Mouse (Mus musculus) cerebellum, adult 11 months (tissue): ENCODE data around the gene Rpgrip1l.

Experiments used
- DNase-seq: peaks from one replicate; pipeline ENCODE4 v3.0.0; 2022

Rpgrip1l gene

DNA sequence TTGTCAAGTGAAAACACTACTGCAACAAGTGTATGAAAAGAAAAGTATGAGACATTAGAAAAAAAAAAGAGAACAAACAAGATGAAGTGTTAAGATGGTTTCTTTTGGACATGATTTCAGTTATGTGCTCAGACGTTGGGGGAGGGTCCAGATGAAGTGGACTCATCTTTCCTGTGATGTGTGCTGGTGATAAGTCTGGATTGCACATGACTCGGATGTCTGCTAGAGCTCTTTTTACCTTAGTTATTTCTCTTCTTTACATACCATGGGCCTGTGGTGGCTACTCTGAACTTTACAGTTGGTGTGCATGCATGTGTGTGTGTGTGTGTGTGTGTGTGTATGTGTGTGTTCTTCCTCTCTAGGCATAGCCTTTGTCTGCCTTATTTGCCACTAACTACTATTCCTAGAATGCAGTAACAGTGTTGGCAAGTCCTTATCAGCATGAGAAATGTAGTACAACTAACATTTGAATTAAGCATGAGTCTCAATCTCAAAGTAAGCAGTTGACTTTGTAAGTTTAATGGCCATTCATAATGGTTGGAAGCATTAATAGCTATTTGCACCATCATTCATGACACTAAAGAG, 43.6 kb downstream of the Rpgrip1l start:
- DNase-seq = no peak

DNA sequence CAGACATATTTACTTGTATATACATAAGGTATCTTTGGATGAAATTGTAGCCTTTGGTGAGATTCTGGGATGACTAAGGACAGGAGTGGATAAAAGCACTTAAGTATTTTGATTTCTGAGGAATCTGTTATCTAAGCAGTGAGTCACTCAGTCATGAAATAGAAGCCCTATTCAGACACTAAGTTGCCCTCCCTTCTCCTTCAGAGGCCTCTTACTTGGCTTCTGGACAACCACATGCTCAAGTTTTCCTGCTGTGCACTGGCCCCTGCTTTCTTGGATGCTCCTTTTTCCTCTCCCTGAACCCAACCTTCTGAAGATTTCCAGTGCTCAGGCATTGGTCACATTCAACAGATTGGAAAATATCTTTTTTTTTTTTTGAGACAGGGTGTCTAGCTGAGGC, 48.5 kb downstream of the Rpgrip1l start:
- no peak for DNase-seq

DNA sequence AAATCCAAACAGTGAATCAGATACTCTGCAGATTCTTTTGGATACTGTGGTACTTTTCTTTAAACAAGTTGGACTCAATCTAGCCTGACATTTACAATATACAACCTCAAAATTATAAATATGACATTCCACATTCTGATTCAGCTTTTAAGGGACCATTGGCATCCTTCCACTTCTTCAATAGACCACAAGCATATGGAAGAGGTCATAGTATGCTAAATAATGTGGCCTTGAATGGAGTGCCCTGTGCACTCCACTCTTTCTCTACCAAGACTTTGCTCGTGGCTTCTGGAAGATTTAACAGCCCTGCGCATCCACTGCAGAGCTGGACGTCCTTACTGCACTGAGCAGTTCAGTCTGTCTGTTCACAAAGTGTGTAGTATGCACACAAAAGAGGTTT, 49.1 kb downstream of the Rpgrip1l start:
- no peak for DNase-seq

DNA sequence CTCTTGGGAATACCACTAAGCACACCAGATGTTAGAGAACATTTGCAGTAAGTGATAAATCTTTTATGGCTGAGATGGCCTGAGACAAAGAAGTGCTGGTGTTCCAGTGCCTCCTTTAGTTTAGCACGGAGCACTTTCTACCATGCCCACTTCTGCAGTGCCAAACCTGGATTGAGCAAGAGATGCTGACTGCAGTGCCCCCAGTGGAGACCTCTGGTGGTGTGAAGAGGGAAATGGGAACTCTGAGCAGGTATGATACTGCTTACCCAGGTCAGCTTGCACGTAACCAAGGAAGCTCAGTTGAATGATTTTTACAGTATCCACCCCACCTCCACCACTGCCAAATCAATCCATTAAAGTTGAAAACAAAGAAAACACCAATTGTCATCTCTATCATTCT, 51.5 kb downstream of the Rpgrip1l start:
- DNase-seq = no peak

DNA sequence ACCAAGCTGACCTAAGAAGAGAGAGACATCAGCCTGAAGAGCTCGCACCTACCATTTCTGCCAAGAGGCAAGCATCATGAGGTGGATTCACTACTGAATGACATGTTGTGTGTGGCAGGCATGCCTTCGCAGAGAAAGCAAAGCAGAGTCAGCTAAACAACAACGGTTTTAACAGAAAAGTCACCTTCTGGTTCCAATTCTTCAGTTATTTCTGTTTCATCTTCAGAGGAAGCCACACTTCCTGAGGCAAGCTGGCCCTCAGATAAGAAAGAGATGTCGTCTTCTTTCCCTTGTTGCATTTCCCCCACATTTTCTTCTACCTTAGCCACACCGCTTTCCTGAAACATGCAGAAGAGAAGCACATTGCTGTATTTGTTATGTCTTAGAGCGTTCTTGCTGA, 62.1 kb downstream of the Rpgrip1l start:
- DNase-seq = no peak

DNA sequence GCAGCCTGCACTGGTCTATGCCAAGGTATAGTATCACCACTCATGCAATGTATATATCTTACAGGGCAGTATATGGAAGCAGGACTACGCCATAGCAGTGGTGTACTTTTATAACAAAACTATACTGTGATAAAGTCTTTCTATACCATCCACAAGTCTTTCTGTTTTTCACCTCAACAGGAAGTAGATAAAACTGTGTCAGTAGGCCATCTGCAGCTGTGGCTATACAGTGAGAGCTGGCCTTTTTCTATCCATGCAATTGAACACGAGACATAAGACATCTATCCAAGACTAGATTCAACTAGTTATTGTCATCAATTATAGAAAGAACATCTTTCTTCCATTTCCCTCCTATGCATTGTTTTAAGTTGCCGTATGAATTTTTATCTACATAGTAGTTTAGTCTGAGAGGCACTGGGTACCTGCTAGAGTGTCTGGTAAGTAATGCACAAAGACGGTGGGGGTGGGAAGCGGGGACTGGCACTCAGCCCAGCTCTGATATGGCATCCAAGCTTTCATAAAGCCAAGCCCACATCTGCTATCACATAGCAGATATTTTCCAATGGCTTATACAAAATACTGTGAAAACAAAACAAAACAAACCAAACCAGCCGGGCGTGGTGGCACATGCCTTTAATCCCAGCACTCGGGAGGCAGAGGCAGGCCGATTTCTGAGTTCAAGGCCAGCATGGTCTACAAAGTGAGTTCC, 63.1 kb downstream of the Rpgrip1l start:
- DNase-seq = no peak

DNA sequence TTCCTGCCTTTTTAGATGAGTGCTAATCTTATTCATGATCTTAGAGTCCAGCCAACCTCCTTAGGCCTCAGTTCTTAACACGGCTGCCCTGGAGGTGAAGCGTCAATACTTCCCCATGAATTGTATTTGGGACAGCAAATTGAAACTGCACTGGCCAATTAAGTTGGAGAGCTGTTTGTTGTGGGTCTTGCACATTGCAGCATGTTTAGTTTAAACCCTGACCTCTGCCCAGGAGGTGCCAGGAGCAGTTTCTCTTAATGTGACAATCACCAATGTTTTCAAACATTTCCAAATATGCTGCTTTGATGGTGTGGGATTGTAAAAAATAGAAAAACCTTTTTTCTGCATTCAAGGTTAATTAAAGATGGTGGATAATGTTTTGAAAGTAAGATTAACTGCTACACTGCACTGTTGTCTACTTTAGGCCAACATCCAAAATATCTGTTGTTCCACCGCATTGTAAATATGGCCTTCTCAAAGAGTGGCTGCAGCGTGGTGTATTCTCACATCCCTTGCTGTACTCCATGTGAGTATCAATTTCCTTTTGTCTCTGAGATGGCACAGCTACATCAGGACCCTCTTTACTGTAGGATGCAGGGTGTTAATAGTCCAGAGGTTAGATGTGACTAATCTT, 67.1 kb downstream of the Rpgrip1l start:
- no peak for DNase-seq

DNA sequence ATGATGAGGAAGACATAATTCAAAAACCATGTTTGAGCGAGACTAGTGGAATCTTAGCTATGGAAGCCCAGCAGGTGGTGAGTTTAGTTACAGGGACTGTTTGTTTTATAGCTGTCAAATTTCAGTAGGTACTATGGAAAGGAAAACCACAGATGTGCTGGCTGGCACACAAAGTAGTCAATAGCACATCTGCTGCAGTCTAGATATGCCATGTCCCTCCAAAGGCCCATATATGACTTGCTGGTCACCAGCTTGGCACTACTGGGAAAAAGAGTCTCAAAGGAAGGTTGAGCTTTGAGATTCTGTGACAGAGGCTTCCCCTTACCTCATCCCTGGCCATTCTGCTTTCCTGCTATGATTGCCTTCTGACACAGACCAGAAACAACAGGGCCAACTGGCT, 70.3 kb downstream of the Rpgrip1l start:
- DNase-seq = no peak

DNA sequence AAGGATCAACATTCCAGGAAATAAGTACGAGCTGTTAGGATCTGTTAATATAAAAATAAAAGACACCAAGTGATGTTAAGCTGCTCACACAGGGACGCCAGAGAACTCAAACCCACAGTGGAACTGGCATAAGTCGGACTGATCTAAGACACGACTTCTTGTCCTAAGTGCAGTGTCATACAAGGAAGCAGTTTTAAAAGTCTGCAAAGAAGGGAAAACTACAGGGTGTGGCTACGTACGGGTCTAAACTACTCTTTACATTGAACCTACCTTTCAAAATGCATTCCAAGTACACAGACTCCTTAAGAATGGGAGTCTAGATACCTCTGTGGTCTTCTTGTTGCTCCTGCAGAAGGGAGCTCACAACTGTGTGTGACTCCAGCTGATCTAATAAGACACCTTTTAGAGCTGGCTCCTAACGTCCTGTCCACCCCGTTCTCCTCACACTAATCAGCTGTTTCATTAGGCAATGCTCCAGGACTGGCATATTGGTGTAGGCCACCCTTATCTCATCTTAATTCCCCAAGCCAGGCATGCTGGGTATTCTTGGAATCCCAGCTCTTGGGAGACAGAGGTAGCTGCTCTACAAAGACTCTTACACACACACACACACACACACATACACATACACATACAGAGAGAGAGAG, 71.1 kb downstream of the Rpgrip1l start:
- DNase-seq = no peak

DNA sequence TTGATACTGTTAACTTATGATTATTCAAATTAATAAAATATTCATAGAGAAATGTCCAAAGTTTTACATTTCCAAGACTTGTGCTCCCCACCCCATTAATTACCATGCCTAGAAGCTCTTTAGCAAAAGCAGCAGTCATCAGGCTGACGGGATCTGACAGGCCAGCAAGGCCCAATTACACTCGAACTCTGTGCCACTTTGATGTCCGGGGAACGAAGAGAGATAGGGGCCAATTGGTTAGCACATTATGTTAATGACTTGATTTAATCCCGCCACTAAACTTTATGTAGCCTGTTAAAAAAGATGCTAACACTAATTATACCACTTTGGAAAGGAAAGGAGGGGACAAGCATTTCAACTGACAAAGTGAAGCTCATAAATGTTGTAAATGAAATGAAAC, 71.7 kb downstream of the Rpgrip1l start:
- DNase-seq = no peak

DNA sequence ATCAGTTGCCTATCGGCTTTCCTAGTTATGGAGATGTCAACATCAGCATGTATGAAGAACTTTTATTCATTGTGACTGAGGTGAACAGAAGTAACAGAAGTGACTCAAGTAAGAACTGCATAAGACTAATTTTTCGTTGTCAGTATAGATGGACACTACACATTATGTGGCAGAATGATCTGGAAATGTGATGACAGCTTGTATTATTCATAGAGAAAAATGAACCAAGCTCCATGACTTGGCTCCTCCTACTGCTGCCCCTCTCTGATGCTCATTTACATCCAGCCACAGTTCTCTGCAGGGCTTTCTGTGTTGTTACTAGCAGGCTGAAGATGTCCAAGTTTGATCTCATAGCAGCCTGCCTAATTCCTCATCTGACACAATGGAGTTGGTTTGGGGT, 75.9 kb downstream of the Rpgrip1l start:
- no peak for DNase-seq

DNA sequence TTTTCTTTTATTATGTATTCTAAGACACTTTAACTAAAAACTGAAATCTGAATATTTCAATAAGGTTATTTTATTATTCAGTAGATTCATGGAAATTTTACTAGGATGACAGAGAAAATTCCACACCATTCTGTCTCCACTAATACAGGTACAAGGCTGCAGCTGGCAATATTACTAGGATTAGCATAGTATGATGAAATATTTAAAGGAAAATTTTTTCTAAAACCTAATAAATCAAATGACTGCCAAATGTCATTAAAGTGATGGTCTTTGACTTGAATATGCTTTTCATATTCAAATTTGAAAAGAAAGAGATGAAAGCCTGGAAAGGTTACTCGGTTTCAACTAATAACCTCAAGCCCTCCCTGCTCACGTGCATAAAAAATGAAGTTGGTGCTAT, 79.0 kb downstream of the Rpgrip1l start:
- DNase-seq = no peak

DNA sequence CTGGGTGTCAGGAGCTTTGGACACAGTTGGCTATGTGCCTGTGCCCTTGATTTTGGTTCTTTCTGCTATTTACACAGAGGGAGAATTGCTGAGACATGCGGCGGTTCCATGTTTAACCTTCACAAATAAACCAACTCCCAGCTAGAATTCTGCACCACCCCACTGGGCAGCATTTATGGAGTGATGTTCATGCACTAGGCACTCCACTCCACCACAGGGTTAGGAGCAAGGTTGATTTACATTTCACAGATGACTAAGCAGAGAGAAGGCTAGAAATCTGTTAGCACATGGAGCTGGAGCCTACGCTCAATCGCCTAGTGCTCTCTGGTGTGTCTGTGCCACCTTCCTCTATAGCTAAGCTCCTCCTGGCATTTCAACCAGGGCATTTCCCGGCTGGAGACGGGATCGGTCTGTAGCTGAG, 85.6 kb downstream of the Rpgrip1l start:
- DNase-seq = peak; percentile 38

DNA sequence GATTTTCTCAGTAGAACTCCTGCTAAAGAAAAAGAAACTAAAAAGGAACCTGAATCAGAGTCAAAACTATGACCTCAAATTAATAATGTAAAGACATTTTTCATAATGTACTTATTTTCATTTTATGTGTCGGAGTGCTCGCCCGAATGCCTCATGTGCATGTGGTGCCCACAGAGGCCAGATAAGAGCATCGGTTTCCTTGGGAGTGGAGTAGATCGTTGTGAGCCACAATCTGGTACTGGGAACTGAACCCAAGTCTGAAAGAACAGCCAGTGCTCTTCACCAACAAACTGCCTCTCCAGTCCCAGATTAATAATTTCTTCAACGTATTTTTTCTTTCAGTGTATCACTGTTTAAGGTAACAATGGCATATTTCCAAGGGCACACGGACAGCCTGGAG, 88.8 kb downstream of the Rpgrip1l start:
- DNase-seq = no peak

DNA sequence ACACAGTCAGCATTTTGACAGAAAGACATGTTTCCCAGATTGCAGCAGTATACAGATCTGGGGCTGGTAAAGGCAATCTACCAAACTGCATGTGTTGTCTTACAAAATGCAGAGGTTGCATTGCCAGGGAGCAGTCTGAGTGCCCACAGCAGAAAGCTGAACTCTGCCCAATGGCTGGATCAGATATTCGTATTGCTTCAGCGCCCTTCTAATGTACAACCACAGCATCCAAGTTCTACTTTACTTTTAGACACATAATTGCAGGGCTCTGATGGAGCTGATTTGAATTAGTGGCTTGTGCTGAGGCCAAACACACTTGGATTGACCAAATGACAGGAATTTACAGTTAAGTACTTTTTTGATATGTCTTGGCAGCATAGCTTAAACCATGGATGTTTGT, 91.2 kb downstream of the Rpgrip1l start:
- no peak for DNase-seq

DNA sequence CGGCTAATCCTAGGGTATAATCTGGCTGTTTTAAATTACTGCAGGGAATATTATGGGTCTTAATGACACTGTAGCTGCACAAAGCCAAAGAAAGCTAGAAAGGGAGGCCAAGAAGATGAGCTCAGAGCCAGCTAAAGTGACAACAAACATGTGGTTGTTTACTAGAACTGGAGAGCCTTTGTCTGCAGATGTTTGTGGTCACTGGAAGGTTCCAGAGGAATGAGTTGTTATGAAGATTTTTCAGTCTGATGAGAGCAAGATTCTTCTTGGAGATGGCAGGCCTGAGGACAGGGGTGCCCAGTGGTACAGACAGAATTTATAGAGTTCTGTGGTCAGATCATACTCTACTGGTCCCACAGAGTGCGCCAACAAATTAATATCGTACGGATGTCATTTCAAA, 94.8 kb downstream of the Rpgrip1l start:
- DNase-seq = no peak

DNA sequence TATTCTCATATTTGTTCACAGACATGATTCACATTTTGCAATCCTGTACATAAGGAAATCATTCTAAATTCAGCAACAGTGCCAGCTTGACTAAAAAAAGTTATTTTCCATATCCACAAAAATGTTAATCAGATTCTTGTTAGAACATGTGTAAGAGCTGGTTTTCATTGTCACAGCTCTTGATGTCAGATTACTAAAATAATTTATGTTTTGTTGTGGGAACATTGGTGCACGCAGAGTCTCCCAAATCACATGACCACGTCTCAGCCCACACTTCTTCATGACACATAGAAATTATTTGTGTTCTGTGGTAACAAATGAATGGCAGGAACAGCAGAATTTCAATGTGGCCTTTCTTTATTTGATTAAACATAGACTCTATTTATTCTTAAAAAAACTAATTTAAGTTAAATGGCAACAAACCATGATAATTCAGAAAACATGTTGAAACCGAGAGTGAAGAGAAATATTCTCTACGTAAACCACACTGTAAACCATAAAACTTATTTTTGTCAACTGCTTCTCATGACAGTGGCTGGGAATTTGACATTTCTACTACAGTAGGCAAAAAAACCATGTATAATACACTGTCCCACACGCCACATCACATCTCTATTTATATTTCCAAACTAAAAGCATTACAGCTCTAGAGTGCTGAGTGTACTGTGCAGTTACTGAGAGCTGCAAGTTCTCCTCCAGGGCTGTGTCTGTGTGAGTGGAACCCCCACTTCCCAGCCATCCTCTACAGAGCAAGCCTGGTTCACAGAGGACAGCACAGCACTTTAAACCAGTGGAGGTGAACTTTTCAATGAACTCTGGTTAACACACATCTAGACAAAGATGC, 95.8 kb downstream of the Rpgrip1l start:
- no peak for DNase-seq

DNA sequence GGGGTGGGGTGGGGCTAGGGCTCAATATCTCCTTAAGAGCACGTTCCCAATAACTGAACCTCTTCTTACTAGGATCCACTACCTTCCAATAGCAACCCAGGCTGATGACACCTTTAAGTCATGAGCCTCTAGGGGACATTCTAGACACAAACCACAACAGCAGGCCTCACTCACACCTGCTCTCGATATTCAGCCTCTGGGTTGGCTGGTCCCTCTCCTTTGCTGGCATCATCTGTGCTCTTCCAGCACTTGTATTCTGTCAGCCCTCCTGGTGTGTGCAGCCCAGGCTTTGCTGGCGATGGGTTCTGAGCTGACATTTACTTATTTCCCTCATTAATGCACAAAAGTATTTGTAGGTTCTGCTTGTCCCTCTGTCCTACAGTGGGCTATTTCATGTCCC, 98.8 kb downstream of the Rpgrip1l start:
- DNase-seq = no peak

DNA sequence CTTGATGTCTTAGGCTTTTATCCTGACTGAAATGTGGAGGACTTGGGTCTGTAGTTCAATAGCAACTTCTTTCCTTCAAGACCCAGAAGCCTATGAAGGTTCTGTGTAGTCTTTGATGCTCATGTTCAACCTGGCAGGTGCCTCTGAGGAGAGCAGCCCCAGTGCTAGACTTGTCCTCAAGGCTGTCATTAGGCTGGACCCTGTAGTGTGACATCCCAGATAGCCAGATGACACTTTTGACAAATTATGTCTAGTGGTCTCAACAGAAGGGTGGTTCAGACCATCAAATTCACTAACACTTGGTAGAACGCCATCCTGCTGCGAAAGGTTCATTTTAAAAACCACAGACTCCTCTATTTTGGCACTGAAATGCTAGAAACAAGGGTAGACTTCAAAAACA, 100.1 kb downstream of the Rpgrip1l start:
- DNase-seq = no peak

DNA sequence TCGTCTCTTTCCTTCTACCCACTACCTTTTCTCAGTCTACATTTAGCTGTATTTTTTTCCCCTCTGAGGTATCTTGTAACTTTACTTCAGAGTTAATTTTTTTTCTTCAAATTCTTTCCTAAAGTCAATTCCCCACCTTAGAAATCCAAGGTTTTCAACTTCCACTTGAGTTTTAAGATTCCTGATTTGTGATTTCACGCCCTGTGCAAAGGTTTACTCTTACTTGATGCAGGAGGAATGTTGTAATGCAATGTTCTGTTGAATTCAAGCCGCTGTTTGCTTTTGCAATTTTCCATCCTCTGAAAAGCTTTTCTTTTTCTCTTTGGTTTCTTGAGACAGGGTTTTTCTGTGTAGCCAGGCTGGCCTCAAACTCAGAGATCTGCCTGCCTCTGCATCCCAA, 103.4 kb downstream of the Rpgrip1l start:
- no peak for DNase-seq

DNA sequence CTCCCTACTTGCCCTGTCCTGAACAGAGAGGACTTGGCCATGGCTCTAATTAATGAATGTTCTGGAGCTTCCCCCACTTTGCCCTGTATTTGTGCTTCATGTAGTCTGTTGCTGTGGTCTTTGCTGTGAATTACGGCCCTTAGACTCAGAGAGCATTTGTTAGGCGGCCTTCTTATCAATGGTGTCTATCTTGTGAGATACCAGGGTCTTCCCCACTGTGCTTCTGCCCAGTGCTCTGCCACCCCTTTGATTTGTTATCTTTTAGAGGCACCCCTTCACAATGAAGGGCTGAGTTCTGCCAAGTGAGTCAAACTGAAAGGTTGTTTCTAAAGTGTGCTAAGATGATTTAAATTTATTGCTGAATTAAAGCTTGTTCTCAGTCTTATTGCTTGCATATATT, 105.4 kb downstream of the Rpgrip1l start:
- no peak for DNase-seq

DNA sequence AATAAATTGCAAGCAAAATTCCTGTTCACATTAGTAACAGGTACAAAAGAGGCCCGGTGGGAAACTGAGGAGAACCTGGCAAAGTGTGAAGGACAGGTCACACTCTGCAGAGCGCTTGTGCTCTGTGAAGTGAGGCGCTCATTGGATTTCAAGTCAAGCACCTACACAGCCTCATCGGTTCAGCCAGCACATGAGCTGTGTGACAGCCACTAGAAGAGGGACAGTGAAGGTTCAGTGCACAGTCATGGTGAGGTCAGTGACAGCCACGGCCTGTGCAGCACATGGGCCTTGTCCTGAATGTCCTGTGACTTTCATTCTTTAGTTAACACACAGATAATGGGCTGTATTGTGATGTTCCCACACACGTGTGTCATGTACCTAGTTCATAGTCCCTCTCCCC, 107.2 kb downstream of the Rpgrip1l start:
- no peak for DNase-seq

DNA sequence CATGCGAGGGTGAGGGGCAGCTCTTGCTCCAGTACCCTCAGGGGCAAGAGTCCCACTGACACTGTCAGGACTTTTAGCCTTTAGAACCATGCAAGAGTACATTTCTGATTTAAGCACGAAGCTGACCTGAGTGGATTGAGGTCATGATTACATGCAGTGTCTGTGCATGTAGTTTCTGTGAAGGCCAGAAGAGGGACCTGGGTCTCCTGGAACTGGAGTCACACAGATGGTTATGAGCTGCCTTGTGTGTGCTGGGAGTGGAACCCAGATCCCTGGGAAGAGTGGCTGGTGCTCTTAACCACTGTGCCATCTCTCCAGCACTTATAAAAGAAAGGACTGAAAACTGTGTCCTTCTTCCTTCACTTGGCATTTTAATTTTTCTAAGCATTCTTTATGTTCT, 111.9 kb downstream of the Rpgrip1l start:
- no peak for DNase-seq
